Mouse (Mus musculus): ENCODE measurements at regions not wholly inside any gene's neighbourhood (a gene's known extent, or its start where the extent isn't known, plus 50 kb on each side); places are given as distances from the start of the nearest gene placed in this dataset.
"Not testable (repeated sequence)": the region's sequence is repeated elsewhere in the genome, so short reads cannot be mapped to it uniquely, and the experiment has no call there.

DNA sequence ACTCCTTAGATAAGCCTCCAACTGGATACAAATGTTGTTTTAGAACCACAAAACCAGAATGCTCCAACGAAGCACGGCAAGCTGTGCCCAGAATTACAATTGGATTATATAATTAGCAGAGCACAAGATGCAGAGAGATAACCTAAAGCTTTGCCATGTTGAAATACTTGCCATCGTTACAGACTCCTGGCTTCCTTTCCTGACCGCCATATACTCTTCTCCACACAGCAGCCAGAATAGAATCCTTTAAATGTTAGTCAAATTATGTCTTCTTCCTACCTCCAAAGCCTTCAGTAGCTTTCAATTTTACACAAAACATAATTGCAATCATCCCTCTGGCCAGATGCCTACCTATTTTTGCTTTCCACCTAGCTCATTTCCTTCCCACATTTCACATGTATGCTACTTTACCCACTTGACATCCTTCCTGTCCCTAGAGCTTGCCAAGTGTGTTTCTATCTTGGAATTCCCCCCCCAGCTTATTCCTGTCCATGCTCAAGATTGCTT lies 52.8 kb upstream of the G2e3 start:
- DNase-seq: no peak

DNA sequence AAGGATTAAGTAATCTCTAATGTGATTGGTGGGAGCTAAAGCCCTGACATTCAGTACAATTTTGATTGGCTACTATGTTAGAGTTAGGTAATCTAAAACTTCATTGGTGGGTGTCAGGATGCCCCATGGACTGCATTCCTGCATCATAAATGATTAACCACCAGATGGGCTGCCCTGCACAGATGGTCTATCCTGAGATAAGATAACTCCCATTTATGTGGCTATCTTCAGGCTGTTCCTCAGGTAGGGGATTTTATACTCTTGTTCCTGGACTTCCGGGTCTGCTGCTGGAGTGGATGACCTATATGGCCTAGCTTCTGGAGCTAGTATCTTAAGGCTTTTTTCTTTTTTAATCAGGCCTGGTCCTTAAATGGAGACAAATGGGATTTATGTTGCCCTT lies 69.5 kb upstream of the G2e3 start:
- DNase-seq: no peak

GRCm38 (mm10) chr12:51275818-51276538 lies 71.9 kb upstream of the G2e3 start:
- no peak for DNase-seq

DNA sequence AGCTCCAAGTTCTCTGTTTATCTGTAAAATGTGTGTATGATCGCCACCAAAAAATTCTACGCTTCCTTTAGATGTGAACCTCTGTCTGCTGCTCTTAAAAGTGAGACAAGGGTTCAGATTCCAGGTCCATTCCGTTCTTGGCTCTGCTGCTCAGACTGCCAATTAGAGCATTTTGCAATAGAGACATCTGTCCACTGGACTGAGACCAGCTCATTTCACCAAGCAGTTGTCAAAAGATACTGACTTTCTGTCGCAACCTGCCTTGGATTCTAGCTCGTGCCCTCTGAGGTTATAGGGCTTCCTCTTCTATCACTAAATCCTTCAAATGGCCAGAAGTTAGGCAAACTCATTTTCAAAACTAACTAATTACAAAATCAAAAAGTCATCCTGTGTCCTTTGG lies 74.4 kb upstream of the G2e3 start:
- DNase-seq: no peak

- no peak for DNase-seq
Measured at GRCm38 (mm10) chr12:51242839-51243238, 105.0 kb upstream of the G2e3 start.

- no peak for DNase-seq
Measured at GRCm38 (mm10) chr12:51241131-51241781, 106.6 kb upstream of the G2e3 start.

DNA sequence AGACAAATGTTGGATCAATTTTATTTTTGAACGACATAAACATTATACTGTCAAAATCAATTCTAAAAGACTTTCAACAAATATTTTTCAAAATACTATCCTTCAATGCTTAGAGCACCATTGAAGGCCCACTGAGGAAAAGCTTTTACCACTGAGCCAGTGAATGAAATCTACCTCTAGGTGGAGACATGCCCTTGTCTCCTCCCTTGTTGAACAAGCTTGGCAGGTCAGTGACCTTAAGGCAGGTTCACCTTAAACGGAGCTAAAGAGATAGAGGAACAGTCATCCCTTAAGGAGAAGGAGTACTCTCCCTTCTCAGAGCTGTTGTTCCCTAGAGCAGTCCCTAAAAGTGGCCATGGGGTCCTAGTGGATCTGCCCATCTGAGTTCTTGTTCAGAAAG lies 136.2 kb upstream of the G2e3 start:
- no peak for DNase-seq

DNA sequence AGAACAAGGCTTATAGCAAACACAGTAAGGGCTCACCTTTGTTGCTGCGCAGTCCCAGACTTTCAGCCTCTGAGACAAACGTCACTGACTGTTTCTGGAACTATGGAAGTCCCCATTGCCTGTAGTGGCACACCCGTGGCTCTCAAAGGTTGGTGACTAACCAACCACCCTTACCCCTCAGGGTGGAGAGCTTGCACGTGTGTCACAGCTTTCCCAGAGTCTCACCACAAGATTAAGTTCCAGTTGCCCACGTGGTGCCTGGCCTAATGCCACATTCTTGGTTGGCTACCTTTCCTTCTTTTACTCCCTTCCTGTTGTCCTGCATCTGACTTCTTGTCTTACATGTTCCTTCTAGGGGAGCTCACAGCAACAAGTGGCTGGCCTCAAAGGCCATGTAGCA lies 151.6 kb upstream of the G2e3 start:
- no peak for DNase-seq

DNA sequence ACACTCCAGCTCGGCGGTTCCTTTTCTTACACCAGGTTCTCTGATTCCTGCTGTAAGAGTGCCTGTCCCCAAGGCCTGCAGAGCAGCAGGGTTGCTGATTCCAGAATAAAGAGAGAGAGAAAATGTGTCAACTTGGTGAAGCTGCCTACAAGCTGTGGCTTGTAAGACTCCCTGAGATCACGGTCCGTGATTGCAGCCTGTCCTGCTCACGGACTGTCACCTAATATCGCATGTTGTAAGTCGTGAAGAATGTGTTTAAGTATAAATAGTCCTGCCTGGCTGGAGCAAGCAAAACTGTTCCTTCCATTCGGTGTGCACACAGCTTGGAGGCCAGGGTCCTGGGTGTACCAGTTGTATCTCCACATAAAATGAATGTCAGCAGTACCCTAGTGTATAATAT lies 152.7 kb upstream of the G2e3 start:
- no peak for DNase-seq

GRCm38 (mm10) chr12:51190754-51191153 lies 157.1 kb upstream of the G2e3 start:
- DNase-seq: no peak

GRCm38 (mm10) chr12:51190186-51190585 lies 157.7 kb upstream of the G2e3 start:
- DNase-seq: no peak

GRCm38 (mm10) chr12:51188229-51188628 lies 159.6 kb upstream of the G2e3 start:
- no peak for DNase-seq

DNA sequence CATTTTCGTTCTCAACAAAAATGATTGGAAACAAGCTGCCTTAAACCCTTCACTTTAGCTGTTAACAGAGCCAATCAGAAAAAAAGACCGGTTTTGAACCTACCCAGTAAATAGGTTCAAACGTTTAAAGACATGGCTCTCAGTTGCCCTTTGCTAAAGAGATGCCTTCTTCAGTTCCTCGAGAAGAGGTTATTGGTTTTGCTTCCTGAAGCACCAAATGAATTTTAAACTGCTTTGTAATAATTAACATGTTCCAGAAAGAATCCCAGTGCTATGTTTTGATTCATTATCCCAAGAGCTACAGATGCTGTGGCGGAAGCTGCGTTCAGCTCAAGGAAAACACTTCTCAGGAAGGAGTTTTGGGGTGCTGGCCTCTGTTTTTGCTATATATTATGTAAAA lies 160.1 kb upstream of the G2e3 start:
- no peak for DNase-seq

- DNase-seq: no peak
Measured at GRCm38 (mm10) chr12:51185751-51186150, 162.1 kb upstream of the G2e3 start.

DNA sequence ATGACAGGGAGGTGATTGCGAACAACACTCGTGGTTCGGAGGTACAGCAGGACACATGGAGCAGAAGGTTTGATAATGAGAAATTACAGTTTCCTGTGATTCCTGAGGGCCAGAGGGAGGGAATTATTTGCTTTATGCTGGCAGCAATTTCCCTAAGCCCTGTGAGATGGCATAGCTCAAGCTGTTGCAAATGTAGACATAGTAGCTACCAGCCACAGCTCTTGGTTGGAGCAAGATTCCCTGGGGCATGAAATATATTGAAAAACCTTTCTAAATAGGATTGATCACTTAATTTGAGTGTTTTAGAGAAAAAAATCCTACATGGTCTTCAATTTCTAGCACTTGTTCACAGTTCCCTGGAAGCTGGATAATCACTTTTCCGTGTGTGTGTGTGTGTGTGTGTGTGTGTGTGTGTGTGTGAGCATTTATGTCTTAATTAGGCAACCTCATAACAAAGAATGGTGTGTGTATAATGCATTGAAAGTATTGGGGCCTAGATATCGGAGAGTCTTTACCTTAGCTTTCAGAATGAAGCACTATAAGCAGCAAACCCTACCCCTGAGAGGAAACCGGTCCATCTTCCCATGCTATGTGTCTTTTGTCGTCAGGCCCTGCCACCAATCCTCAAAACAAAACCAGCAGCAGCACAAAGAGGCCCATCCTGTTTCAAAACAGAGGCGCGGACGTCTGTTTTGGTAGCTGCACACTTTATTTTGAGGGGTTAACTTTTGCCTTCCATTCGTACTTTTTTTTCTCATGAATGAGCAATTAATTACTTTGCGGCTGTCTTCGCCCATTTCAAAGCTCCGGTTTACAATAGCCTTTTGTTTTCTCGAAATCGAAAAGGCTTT lies 172.7 kb upstream of the G2e3 start:
- no peak for DNase-seq

DNA sequence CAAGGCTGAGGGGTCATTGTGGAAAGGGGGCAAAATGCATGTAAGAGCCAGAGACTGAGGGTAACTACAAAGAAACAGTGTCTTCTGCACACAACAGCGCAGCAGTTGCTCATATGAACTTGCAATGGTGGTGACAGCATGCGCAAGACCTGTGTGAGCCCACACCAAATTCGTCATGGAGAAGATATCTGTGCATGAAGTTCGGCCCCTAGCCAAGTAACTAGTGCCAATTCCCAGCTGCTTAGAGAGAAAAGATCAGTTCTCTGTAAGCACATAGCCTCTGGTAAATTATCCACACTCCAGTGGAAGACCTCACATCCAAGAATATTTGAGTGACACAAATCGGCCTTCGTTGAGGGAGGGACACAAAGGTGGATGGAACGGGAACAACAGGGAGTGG lies 182.7 kb upstream of the G2e3 start:
- DNase-seq: no peak

DNA sequence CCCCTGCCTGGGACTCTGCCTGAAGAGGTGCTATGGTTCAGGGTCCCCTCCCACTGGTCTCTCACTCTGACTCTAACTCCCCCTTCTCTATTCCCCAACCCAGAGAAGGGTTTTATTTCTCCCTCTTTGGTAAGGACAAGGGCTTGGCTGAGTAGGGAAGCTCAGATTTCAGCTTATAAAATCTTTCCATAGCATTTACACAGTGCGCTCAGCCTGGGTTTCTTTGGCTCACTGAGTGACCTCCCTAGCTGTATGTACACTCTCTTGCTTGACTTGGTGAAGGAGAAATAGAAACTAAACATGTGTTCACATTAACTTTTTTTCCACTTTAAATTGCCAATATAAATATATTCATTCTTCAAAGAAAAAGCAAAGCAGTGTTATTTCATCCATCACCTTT lies 186.9 kb upstream of the G2e3 start:
- no peak for DNase-seq

GRCm38 (mm10) chr12:51160122-51160521 lies 187.7 kb upstream of the G2e3 start:
- DNase-seq: no peak

GRCm38 (mm10) chr12:51147963-51148362 lies 199.9 kb upstream of the G2e3 start:
- DNase-seq: no peak

- DNase-seq: no peak
Measured at GRCm38 (mm10) chr12:51143840-51144239, 204.0 kb upstream of the G2e3 start.

DNA sequence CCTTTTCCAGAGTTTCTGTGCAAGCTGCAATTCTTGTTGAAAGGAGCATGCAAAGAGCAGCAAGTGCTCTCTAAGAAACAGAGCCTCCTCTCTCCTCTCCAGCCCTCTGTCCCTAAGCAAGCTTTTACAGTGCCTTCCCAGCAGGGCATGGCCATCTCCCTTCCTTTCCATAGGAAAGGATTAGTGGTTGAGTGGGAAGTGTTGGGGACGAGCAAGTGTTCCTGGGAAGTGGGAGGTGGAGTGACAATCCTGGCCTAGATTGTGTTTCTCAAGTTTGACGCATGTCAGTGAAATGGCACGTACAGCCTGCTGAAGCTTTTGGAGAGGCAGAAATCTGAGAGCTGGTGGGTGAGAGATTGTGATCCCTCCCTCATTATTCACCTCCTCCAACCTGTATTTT lies 204.7 kb upstream of the G2e3 start:
- DNase-seq: no peak

DNA sequence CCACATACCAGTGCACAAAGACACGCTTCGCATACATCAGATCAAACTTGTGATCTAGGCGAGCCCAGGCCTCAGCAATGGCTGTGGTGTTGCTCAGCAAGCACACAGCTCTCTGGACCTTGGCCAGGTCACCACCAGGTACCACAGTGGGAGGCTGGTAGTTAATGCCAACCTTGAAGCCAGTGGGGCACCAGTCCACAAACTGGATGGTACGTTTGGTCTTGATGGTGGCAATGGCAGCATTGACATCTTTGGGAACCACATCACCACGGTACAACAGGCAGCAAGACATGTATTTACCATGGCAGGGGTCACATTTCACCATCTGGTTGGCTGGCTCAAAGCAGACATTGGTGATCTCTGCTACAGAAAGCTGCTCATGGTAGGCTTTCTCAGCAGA lies 214.2 kb upstream of the G2e3 start:
- not testable (repeated sequence) for DNase-seq

- DNase-seq: no peak
Measured at GRCm38 (mm10) chr12:51128274-51128673, 219.6 kb upstream of the G2e3 start.

- no peak for DNase-seq
Measured at GRCm38 (mm10) chr12:51118781-51119180, 229.1 kb upstream of the G2e3 start.
